ENCODE assay signal across 8 mouse cellular contexts in the genomic region with DNA sequence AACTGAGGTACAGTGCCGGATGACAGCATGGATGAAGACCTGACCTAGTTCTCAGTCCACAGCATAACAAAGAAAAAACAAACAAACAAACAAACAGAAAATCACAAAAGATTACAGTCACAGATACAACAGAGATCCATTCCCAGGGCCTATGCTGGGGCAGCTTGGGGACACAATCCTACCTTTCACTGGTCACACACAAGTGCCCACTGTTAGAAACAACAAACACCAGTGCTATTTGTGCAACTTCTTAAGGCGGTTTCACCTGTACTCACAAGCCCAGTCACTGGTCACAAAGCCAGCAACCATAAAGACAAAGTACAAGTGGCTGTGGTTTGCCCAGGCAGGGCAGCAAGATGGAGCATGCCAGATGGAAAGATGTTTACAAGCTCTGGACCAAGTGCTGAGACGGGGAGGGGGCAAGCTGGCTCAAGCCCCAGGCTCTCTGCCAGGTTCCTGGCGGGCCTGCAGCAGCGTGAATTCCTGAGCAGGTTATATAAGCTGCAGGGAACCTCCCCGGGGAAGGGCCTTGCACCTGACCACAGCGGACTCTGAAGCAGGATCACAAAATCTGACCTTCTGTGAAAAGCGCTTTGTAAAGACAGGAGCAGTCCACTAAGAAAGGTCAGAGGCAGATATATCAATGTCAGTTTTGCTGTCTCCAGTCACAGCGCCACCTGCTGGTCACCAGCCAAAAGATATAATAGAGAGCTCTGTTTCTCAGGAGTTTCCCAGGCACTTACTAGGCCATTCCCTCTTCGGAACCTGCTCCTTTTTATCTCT.
DNase-seq lines count a peak whose midpoint lies in the region; ATAC-seq and TF ChIP-seq lines count a peak whose summit lies in the region.

No protein-coding gene starts in this region.

- ATAC-seq in hindbrain, postnatal 0 days, result peak; percentile 83
- ATAC-seq in megakaryocyte progenitor cell, adult 5-6 weeks (replicated peaks; ENCODE audit: poor library complexity), result peak; percentile 81

- TF ChIP-seq CTCF in cortical plate, adult 2 months (IDR thresholded peaks at IDR 0.05; ENCODE audit: extremely low read depth, insufficient read depth, low read length), result peak; percentile 68
- TF ChIP-seq CTCF in hindbrain, postnatal 0 days (IDR thresholded peaks at IDR 0.05; ENCODE audit: low read depth), result peak; percentile 89

- DNase-seq in adrenal gland, adult (ENCODE audit: inconsistent age in 2 of 2, low spot score in 1 of 2), result peak; percentile 87 to 95
- peak; percentile 71 to 79 for DNase-seq in gastrocnemius, adult 8-10 months (ENCODE audit: low spot score in 2 of 2)
- DNase-seq in hindbrain, postnatal 0 days (ENCODE audit: low spot score), result peak; percentile 91
- peak; percentile 79 to 83 for DNase-seq in left cerebral cortex, adult 18-20 months (ENCODE audit: low spot score in 2 of 2)
- peak; percentile 56 for DNase-seq in right cerebral cortex, postnatal 25 days
- peak; percentile 74 to 79 for DNase-seq in urinary bladder, postnatal 4 days (ENCODE audit: low spot score in 2 of 2)

- 18% methylated on average over 10 of the region's 10 CpGs for WGBS in hindbrain, postnatal 0 days

- 0 out of 2 replicates have a peak overlapping the region, but pooled peaks have one; percentile 26 for H3K9ac ChIP-seq in hindbrain, postnatal 0 days (replicated peaks; ENCODE audit: low read length)

- H3K4me2 ChIP-seq in hindbrain, postnatal 0 days (ENCODE audit: low read depth, low read length), result no peak overlapping the region

- H3K9me3 ChIP-seq in hindbrain, postnatal 0 days (ENCODE audit: low read length), result no peaks in the 10 kb centered on the region

- H3K27me3 ChIP-seq in hindbrain, postnatal 0 days (ENCODE audit: insufficient read depth, low read length), result no peaks in the 10 kb centered on the region

- H3K4me3 ChIP-seq in cortical plate, adult 2 months (ENCODE audit: insufficient read depth, low read length), result no peak overlapping the region
- H3K4me3 ChIP-seq in hindbrain, postnatal 0 days (ENCODE audit: low read length), result no peak overlapping the region

- H3K4me1 ChIP-seq in cortical plate, adult 2 months (ENCODE audit: control insufficient read depth, insufficient read depth, low read length), result no peaks in the 10 kb centered on the region
- 0 out of 2 replicates have a peak, but pooled peaks cover 10% of the 10 kb centered on the region for H3K4me1 ChIP-seq in hindbrain, postnatal 0 days (ENCODE audit: insufficient read depth, low read length)

- no peaks in the 10 kb centered on the region for H3K36me3 ChIP-seq in hindbrain, postnatal 0 days (ENCODE audit: insufficient read depth, low read length)

- H3K27ac ChIP-seq in cortical plate, adult 2 months (ENCODE audit: insufficient read depth, low read length), result no peak overlapping the region
- H3K27ac ChIP-seq in hindbrain, postnatal 0 days, result peak overlapping the region; percentile 22

- no peak for TF ChIP-seq POLR2A in cortical plate, adult 2 months (IDR thresholded peaks at IDR 0.05; ENCODE audit: extremely low read depth, insufficient read depth, low read length)
